Comparison of ENCODE assay signal across 21 mouse cellular contexts in the genomic region with DNA sequence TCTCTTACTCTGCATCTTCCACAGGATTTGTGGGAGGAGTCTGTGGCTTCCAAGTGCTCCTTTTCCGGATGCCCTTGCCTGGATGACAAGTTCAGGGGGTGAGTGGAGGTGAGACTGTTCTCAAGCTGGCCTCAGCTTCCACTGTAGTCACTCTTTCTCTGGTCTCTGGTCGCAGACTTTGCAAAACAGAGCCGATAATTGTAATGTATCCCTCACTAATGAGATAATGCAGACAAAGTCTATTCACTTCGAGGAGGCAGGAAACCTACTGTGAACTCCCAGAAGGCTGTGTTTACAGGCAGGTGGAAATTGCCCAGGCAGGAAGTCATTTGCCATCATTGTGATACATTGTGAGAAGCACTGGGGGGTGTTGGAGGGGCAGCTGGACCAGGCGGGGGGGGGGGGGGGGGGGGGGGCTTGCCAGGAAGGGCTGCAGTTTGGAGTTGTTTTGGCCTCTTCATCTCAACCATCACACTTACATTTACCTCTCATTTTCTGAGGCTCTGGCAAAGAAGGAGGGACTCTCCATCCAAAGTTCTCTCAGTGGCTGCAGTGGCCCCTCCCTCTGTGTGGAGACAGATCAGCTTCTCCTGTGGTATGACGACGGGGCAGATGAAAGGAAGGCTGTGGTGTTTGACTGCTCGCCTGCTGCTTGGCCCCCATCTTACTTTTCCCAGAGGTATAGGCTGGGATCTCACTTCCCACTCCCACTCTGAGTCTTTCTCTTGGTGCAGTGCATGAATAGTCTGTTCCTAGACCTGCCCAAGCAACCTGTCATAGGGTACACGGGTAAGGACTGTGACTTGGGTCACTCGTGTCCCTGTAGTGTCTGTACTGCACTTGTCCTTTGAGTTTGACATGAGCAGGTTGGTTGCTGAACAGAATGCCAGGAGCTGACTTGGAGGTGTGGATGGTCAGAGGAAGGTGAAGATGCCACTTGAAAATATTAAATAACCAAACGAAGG. TPM values are rescaled to one million over a fixed set of nuclear protein-coding genes. Genes with fewer than 3 reads are reported as not detected.
DNase-seq lines count a peak whose midpoint lies in the region; ATAC-seq and TF ChIP-seq lines count a peak whose summit lies in the region.
"Had no signal": no experiment of that assay in that cellular context is flagged by ENCODE, and none has a peak within 500 bp of the region (broad histone marks: within the 10 kb centered on the region; RNA-seq: fewer than 3 reads in every experiment).

No protein-coding gene starts in this region.

- ATAC-seq in intestine, embryonic 15.5 days = 0 out of 2 replicates have a peak, but pooled peaks have one; percentile 31
- no peak for ATAC-seq in intestine, postnatal 0 days
- ATAC-seq in G1E (ENCODE audit: extremely low read depth, insufficient number of reproducible peaks, low FRiP score, poor library complexity, severe bottlenecking) = peak; percentile 15; the same call in 1 of the 2 replicates
- peak; percentile 55 for ATAC-seq in common myeloid progenitor, adult 5-6 weeks (replicated peaks; ENCODE audit: low read depth, poor library complexity, severe bottlenecking)
- ATAC-seq in limb, embryonic 13.5 days (ENCODE audit: low FRiP score, low read depth) = peak; percentile 26; the same call in 1 of the 2 replicates
- ATAC-seq: forebrain, embryonic 13.5 days; hindbrain, embryonic 16.5 days had no signal

- 31% methylated on average over 10 of the region's 11 CpGs for WGBS in intestine, embryonic 15.5 days
- WGBS in intestine, postnatal 0 days = 39% methylated on average over 10 of the region's 11 CpGs
- WGBS in limb, embryonic 13.5 days = 32% methylated on average over 10 of the region's 11 CpGs

- no peaks in the 10 kb centered on the region for H3K27me3 ChIP-seq in intestine, embryonic 15.5 days (replicated peaks)
- H3K27me3 ChIP-seq in intestine, postnatal 0 days (replicated peaks; ENCODE audit: control insufficient read depth, insufficient read depth, low read length) = no peaks in the 10 kb centered on the region
- no peaks in the 10 kb centered on the region for H3K27me3 ChIP-seq in G1E (ENCODE audit: insufficient read depth, low read length)
- no peaks in the 10 kb centered on the region for H3K27me3 ChIP-seq in limb, embryonic 13.5 days
- H3K27me3 ChIP-seq: forebrain, embryonic 13.5 days; lung, embryonic 15.5 days had no signal

- H3K9ac ChIP-seq in intestine, embryonic 15.5 days = no peak overlapping the region
- H3K9ac ChIP-seq in intestine, postnatal 0 days (ENCODE audit: low read depth, low read length) = no peak overlapping the region
- H3K9ac ChIP-seq in limb, embryonic 13.5 days = no peak overlapping the region
- H3K9ac ChIP-seq: forebrain, embryonic 13.5 days; lung, embryonic 15.5 days had no signal

- TF ChIP-seq CTCF in intestine, postnatal 0 days (IDR thresholded peaks at IDR 0.05; ENCODE audit: low read depth) = no peak
- TF ChIP-seq CTCF in G1E (IDR thresholded peaks at IDR 0.05; ENCODE audit: low read depth, low read length) = no peak

- H3K9me3 ChIP-seq in intestine, embryonic 15.5 days = no peaks in the 10 kb centered on the region
- no peaks in the 10 kb centered on the region for H3K9me3 ChIP-seq in intestine, postnatal 0 days (ENCODE audit: control insufficient read depth)
- peaks cover 39% of the 10 kb centered on the region for H3K9me3 ChIP-seq in G1E (replicated peaks)
- no peaks in the 10 kb centered on the region for H3K9me3 ChIP-seq in limb, embryonic 13.5 days
- H3K9me3 ChIP-seq: forebrain, embryonic 13.5 days; lung, embryonic 15.5 days had no signal

- no peaks in the 10 kb centered on the region for H3K36me3 ChIP-seq in intestine, embryonic 15.5 days
- H3K36me3 ChIP-seq in intestine, postnatal 0 days (ENCODE audit: control insufficient read depth, insufficient read depth) = no peaks in the 10 kb centered on the region
- no peaks in the 10 kb centered on the region for H3K36me3 ChIP-seq in G1E (replicated peaks)
- H3K36me3 ChIP-seq in limb, embryonic 13.5 days = no peaks in the 10 kb centered on the region
- H3K36me3 ChIP-seq: lung, embryonic 15.5 days had no signal

- DNase-seq in G1E (ENCODE audit: low spot score) = no peak
- no peak for DNase-seq in right cerebral cortex, adult 18-20 months
- DNase-seq in cerebellum, postnatal 4 days (ENCODE audit: low spot score in 2 of 2) = no peak
- DNase-seq in spleen, adult 12 weeks (ENCODE audit: low spot score) = no peak
- DNase-seq: adrenal gland, postnatal 25 days; cerebellum, adult 9-10 months had no signal

- no peak overlapping the region for H3K4me3 ChIP-seq in intestine, embryonic 15.5 days (replicated peaks)
- no peak overlapping the region for H3K4me3 ChIP-seq in intestine, postnatal 0 days (ENCODE audit: low read depth, low read length)
- no peak overlapping the region for H3K4me3 ChIP-seq in G1E (ENCODE audit: low read depth, low read length)
- H3K4me3 ChIP-seq in limb, embryonic 13.5 days = no peak overlapping the region
- H3K4me3 ChIP-seq: forebrain, embryonic 13.5 days; lung, embryonic 15.5 days had no signal

- H3K4me2 ChIP-seq in intestine, embryonic 15.5 days (replicated peaks) = no peak overlapping the region
- H3K4me2 ChIP-seq in intestine, postnatal 0 days (replicated peaks; ENCODE audit: low read depth) = no peak overlapping the region
- H3K4me2 ChIP-seq in limb, embryonic 13.5 days (replicated peaks) = no peak overlapping the region
- H3K4me2 ChIP-seq: forebrain, embryonic 13.5 days; liver, embryonic 11.5 days; lung, embryonic 15.5 days had no signal

- H3K27ac ChIP-seq in intestine, embryonic 15.5 days = no peak overlapping the region
- no peak overlapping the region for H3K27ac ChIP-seq in intestine, postnatal 0 days (ENCODE audit: low read depth, low read length)
- no peak overlapping the region; the same call in 1 of the 2 replicates for H3K27ac ChIP-seq in limb, embryonic 13.5 days
- H3K27ac ChIP-seq: forebrain, embryonic 13.5 days; lung, embryonic 15.5 days had no signal

- H3K4me1 ChIP-seq in intestine, embryonic 15.5 days (replicated peaks) = no peaks in the 10 kb centered on the region
- H3K4me1 ChIP-seq in intestine, postnatal 0 days (replicated peaks; ENCODE audit: control insufficient read depth, insufficient read depth, low read length) = no peaks in the 10 kb centered on the region
- no peaks in the 10 kb centered on the region for H3K4me1 ChIP-seq in G1E (ENCODE audit: insufficient read depth, low read depth, low read length)
- H3K4me1 ChIP-seq in limb, embryonic 13.5 days = peaks cover 15% of the 10 kb centered on the region
- H3K4me1 ChIP-seq: forebrain, embryonic 13.5 days; lung, embryonic 15.5 days had no signal

RNA-seq across cellular contexts. Expression of a gene that starts 6.7 kb away (rescaled TPM):
- not detected in 2 replicates for polyA plus RNA-seq in intestine, embryonic 15.5 days (2015; fragmentation: Nextera tagmentation; extraction: Ambion mirVana)
- not detected in 2 replicates for polyA plus RNA-seq in intestine, postnatal 0 days (2015; fragmentation: Nextera tagmentation; extraction: Ambion mirVana)
- not detected in 2 replicates for total RNA-seq in G1E (2014; fragmentation: Nextera tagmentation)
- not detected in 2 replicates for total RNA-seq in G1E (2017)
- not detected in 2 replicates for polyA plus RNA-seq in G1E (2012)
- not detected in 2 replicates for total RNA-seq in common myeloid progenitor, adult 5-6 weeks (2017)
- polyA plus RNA-seq in limb, embryonic 13.5 days (2015; fragmentation: Nextera tagmentation; extraction: Ambion mirVana) = 0.11 TPM in 1 of 2 replicates, not detected in the other
- total RNA-seq: adrenal gland, postnatal 25 days; granulocyte monocyte progenitor cell, adult 5-6 weeks; megakaryocyte, adult 5-6 weeks; neutrophil, adult 5-6 weeks had no signal
- polyA plus RNA-seq: forebrain, embryonic 13.5 days; heart, embryonic 16.5 days; hindbrain, embryonic 16.5 days; kidney, embryonic 14.5 days; large intestine, adult 2 months; lung, embryonic 15.5 days; testis, adult 2 months had no signal

RNA-seq across cellular contexts. Expression of a gene that starts 23.3 kb away (rescaled TPM):
- polyA plus RNA-seq in intestine, embryonic 15.5 days (2015; fragmentation: Nextera tagmentation; extraction: Ambion mirVana) = 11.5 and 12.8 TPM in 2 replicates
- 9.8 and 10.7 TPM in 2 replicates for polyA plus RNA-seq in intestine, postnatal 0 days (2015; fragmentation: Nextera tagmentation; extraction: Ambion mirVana)
- total RNA-seq in G1E (2014; fragmentation: Nextera tagmentation) (not detected in 2 replicates), G1E (2017) (0.06 and 0.27 TPM in 2 replicates)
- not detected in 2 replicates for polyA plus RNA-seq in G1E (2012)
- total RNA-seq in common myeloid progenitor, adult 5-6 weeks (2017) = 3.3 and 7.3 TPM in 2 replicates
- 10.8 and 12.0 TPM in 2 replicates for polyA plus RNA-seq in limb, embryonic 13.5 days (2015; fragmentation: Nextera tagmentation; extraction: Ambion mirVana)

RNA-seq across cellular contexts. Expression of a gene that starts 51.1 kb away (rescaled TPM):
- polyA plus RNA-seq in intestine, embryonic 15.5 days (2015; fragmentation: Nextera tagmentation; extraction: Ambion mirVana) = 13.1 and 15.2 TPM in 2 replicates
- polyA plus RNA-seq in intestine, postnatal 0 days (2015; fragmentation: Nextera tagmentation; extraction: Ambion mirVana) = 7.3 and 7.4 TPM in 2 replicates
- not detected in 2 replicates for total RNA-seq in G1E (2014; fragmentation: Nextera tagmentation)
- total RNA-seq in G1E (2017) = 0.17 TPM in 1 of 2 replicates, not detected in the other
- polyA plus RNA-seq in G1E (2012) = not detected in 2 replicates
- not detected in 2 replicates for total RNA-seq in common myeloid progenitor, adult 5-6 weeks (2017)
- 41.2 and 42.3 TPM in 2 replicates for polyA plus RNA-seq in limb, embryonic 13.5 days (2015; fragmentation: Nextera tagmentation; extraction: Ambion mirVana)
- total RNA-seq: granulocyte monocyte progenitor cell, adult 5-6 weeks; megakaryocyte, adult 5-6 weeks; neutrophil, adult 5-6 weeks had no signal

Comparison
In these comparisons a context has a peak if more than half of its experiments do, and no peak if none do; other contexts are left out.
1. RNA of a gene that starts 23.3 kb away (polyA plus RNA-seq): 11.5 to 12.8 TPM in intestine, embryonic 15.5 days, 10.8 to 12.0 TPM in limb, embryonic 13.5 days and 9.8 to 10.7 TPM in intestine, postnatal 0 days; not detected in G1E; every median in the first group is over 10 times any median in the second.